Mouse (Mus musculus): ENCODE data around the gene Gbp7. TPM values are rescaled to one million over a fixed set of nuclear protein-coding genes. Genes with fewer than 3 reads are reported as not detected.

Gbp7 gene
- polyA plus RNA-seq, 1 experiment from 2014 or later: 12.6 TPM

- H3K4me2 ChIP-seq (replicated peaks; ENCODE audit: low read depth, low read length): no peak overlapping the region
- H3K9ac ChIP-seq (replicated peaks; ENCODE audit: low read depth): no peak overlapping the region
- no peak for DNase-seq (ENCODE audit: low spot score)
- no peak overlapping the region for H3K4me3 ChIP-seq (ENCODE audit: low read depth, low read length)
- no peaks in the 10 kb centered on the region for H3K9me3 ChIP-seq (ENCODE audit: low read length)
- ATAC-seq: no peak
- no peaks in the 10 kb centered on the region for H3K27me3 ChIP-seq (replicated peaks; ENCODE audit: insufficient read depth, low read length)
- H3K27ac ChIP-seq (ENCODE audit: low read length): no peak overlapping the region
- no peaks in the 10 kb centered on the region for H3K4me1 ChIP-seq (ENCODE audit: insufficient read depth, low read depth, low read length)
- 64% methylated on average over 3 of the region's 3 CpGs for whole genome bisulfite sequencing
- no peaks in the 10 kb centered on the region for H3K36me3 ChIP-seq (ENCODE audit: insufficient read depth, low read length)
- no peak for TF ChIP-seq EP300 (IDR thresholded peaks at IDR 0.05)
- TF ChIP-seq CTCF (IDR thresholded peaks at IDR 0.05): no peak
These were observed 47.0 kb downstream of the Gbp7 start for GRCm38 (mm10) chr3:142577108-142577507.

GRCm38 (mm10) chr3:142578342-142578741 lies 48.2 kb downstream of the Gbp7 start:
- no peaks in the 10 kb centered on the region for H3K36me3 ChIP-seq (ENCODE audit: insufficient read depth, low read length)
- 80% methylated on average over 4 of the region's 4 CpGs for WGBS
- TF ChIP-seq CTCF (IDR thresholded peaks at IDR 0.05) (no peak), EP300 (IDR thresholded peaks at IDR 0.05) (no peak)
- H3K9me3 ChIP-seq (ENCODE audit: low read length): no peaks in the 10 kb centered on the region
- H3K4me1 ChIP-seq (ENCODE audit: insufficient read depth, low read depth, low read length): no peaks in the 10 kb centered on the region
- H3K4me2 ChIP-seq (replicated peaks; ENCODE audit: low read depth, low read length): no peak overlapping the region
- no peak for DNase-seq (ENCODE audit: low spot score)
- ATAC-seq: no peak
- no peaks in the 10 kb centered on the region for H3K27me3 ChIP-seq (replicated peaks; ENCODE audit: insufficient read depth, low read length)
- no peak overlapping the region for H3K4me3 ChIP-seq (ENCODE audit: low read depth, low read length)
- no peak overlapping the region for H3K27ac ChIP-seq (ENCODE audit: low read length)
- H3K9ac ChIP-seq (replicated peaks; ENCODE audit: low read depth): no peak overlapping the region

- Histone ChIP-seq H3K4me3 (ENCODE audit: low read depth, low read length) (no peak overlapping the region), H3K9me3 (ENCODE audit: low read length) (no peaks in the 10 kb centered on the region), H3K36me3 (ENCODE audit: insufficient read depth, low read length) (no peaks in the 10 kb centered on the region), H3K9ac (replicated peaks; ENCODE audit: low read depth) (no peak overlapping the region), H3K4me1 (ENCODE audit: insufficient read depth, low read depth, low read length) (no peaks in the 10 kb centered on the region), H3K27me3 (replicated peaks; ENCODE audit: insufficient read depth, low read length) (no peaks in the 10 kb centered on the region), H3K27ac (ENCODE audit: low read length) (no peak overlapping the region), H3K4me2 (replicated peaks; ENCODE audit: low read depth, low read length) (no peak overlapping the region)
- no peak for TF ChIP-seq EP300 (IDR thresholded peaks at IDR 0.05)
- 82% methylated on average over 4 of the region's 4 CpGs for WGBS
- ATAC-seq (no peak), DNase-seq (ENCODE audit: low spot score) (no peak)
These were observed 52.9 kb downstream of the Gbp7 start for GRCm38 (mm10) chr3:142583067-142583466.

- H3K27me3 ChIP-seq (replicated peaks; ENCODE audit: insufficient read depth, low read length): no peaks in the 10 kb centered on the region
- TF ChIP-seq CTCF (IDR thresholded peaks at IDR 0.05) (no peak), EP300 (IDR thresholded peaks at IDR 0.05) (peak; percentile 21; the same call in 1 of the 2 replicates)
- DNase-seq (ENCODE audit: low spot score) (peak; percentile 42), ATAC-seq (peak; percentile 53; the same call in 1 of the 2 replicates)
- H3K4me1 ChIP-seq (ENCODE audit: insufficient read depth, low read depth, low read length): no peaks in the 10 kb centered on the region
- H3K36me3 ChIP-seq (ENCODE audit: insufficient read depth, low read length): no peaks in the 10 kb centered on the region
- no peaks in the 10 kb centered on the region for H3K9me3 ChIP-seq (ENCODE audit: low read length)
- no peak overlapping the region for H3K4me2 ChIP-seq (replicated peaks; ENCODE audit: low read depth, low read length)
- H3K4me3 ChIP-seq (ENCODE audit: low read depth, low read length): no peak overlapping the region
- no peak overlapping the region for H3K27ac ChIP-seq (ENCODE audit: low read length)
- no peak overlapping the region for H3K9ac ChIP-seq (replicated peaks; ENCODE audit: low read depth)
These were observed 57.2 kb downstream of the Gbp7 start for GRCm38 (mm10) chr3:142587386-142587785.

- WGBS: 62% methylated on average over 2 of the region's 2 CpGs
- no peaks in the 10 kb centered on the region for H3K9me3 ChIP-seq (ENCODE audit: low read length)
- H3K4me1 ChIP-seq (ENCODE audit: insufficient read depth, low read depth, low read length): no peaks in the 10 kb centered on the region
- no peak overlapping the region for H3K4me2 ChIP-seq (replicated peaks; ENCODE audit: low read depth, low read length)
- no peak overlapping the region for H3K4me3 ChIP-seq (ENCODE audit: low read depth, low read length)
- H3K36me3 ChIP-seq (ENCODE audit: insufficient read depth, low read length): no peaks in the 10 kb centered on the region
- TF ChIP-seq CTCF (IDR thresholded peaks at IDR 0.05): no peak
- H3K27me3 ChIP-seq (replicated peaks; ENCODE audit: insufficient read depth, low read length): no peaks in the 10 kb centered on the region
- ATAC-seq (no peak), DNase-seq (ENCODE audit: low spot score) (peak; percentile 6)
- no peak overlapping the region for H3K27ac ChIP-seq (ENCODE audit: low read length)
- no peak overlapping the region for H3K9ac ChIP-seq (replicated peaks; ENCODE audit: low read depth)
These were observed 58.7 kb downstream of the Gbp7 start for GRCm38 (mm10) chr3:142588888-142589287.

GRCm38 (mm10) chr3:142590431-142591067 lies 60.4 kb downstream of the Gbp7 start:
- H3K36me3 ChIP-seq (ENCODE audit: insufficient read depth, low read length): no peaks in the 10 kb centered on the region
- H3K4me1 ChIP-seq (ENCODE audit: insufficient read depth, low read depth, low read length): no peaks in the 10 kb centered on the region
- H3K27ac ChIP-seq (ENCODE audit: low read length): no peak overlapping the region
- ATAC-seq (no peak), DNase-seq (ENCODE audit: low spot score) (no peak)
- 74% methylated on average over 4 of the region's 4 CpGs for WGBS
- H3K4me2 ChIP-seq (replicated peaks; ENCODE audit: low read depth, low read length): no peak overlapping the region
- H3K4me3 ChIP-seq (ENCODE audit: low read depth, low read length): no peak overlapping the region
- H3K9ac ChIP-seq (replicated peaks; ENCODE audit: low read depth): no peak overlapping the region
- no peaks in the 10 kb centered on the region for H3K9me3 ChIP-seq (ENCODE audit: low read length)
- H3K27me3 ChIP-seq (replicated peaks; ENCODE audit: insufficient read depth, low read length): no peaks in the 10 kb centered on the region
- no peak for TF ChIP-seq EP300 (IDR thresholded peaks at IDR 0.05)
- TF ChIP-seq CTCF (IDR thresholded peaks at IDR 0.05): no peak

- H3K9me3 ChIP-seq (ENCODE audit: low read length): no peaks in the 10 kb centered on the region
- no peak for DNase-seq (ENCODE audit: low spot score)
- H3K4me1 ChIP-seq (ENCODE audit: insufficient read depth, low read depth, low read length): no peaks in the 10 kb centered on the region
- 61% methylated on average over 1 of the region's 1 CpGs for WGBS
- no peak within 1 kb of the TSS for H3K27ac ChIP-seq (ENCODE audit: low read length)
- no peak within 1 kb of the TSS for H3K4me3 ChIP-seq (ENCODE audit: low read depth, low read length)
- no peaks in the 10 kb centered on the region for H3K27me3 ChIP-seq (replicated peaks; ENCODE audit: insufficient read depth, low read length)
- H3K4me2 ChIP-seq (replicated peaks; ENCODE audit: low read depth, low read length): no peak within 1 kb of the TSS
- no peaks in the 10 kb centered on the region for H3K36me3 ChIP-seq (ENCODE audit: insufficient read depth, low read length)
- TF ChIP-seq EP300 (IDR thresholded peaks at IDR 0.05): no peak
- TF ChIP-seq CTCF (IDR thresholded peaks at IDR 0.05): no peak
- no peak within 1 kb of the TSS for H3K9ac ChIP-seq (replicated peaks; ENCODE audit: low read depth)
- no peak for ATAC-seq
These were observed 64.4 kb downstream of the Gbp7 start, which contains the start of gene Gbp2b for GRCm38 (mm10) chr3:142594547-142594946. TSS of gene Gbp2b (plus strand) at chr3:142594847.

All from lung, postnatal 0 days (tissue).